Mouse (Mus musculus): ENCODE data around the gene Fbxw11. TPM values are rescaled to one million over a fixed set of nuclear protein-coding genes. Genes with fewer than 3 reads are reported as not detected.
"Not testable (repeated sequence)": the region's sequence is repeated elsewhere in the genome, so short reads cannot be mapped to it uniquely, and the experiment has no call there.

Fbxw11 gene
- polyA plus RNA-seq, 1 experiment from 2014 or later = 69.2 TPM

DNA sequence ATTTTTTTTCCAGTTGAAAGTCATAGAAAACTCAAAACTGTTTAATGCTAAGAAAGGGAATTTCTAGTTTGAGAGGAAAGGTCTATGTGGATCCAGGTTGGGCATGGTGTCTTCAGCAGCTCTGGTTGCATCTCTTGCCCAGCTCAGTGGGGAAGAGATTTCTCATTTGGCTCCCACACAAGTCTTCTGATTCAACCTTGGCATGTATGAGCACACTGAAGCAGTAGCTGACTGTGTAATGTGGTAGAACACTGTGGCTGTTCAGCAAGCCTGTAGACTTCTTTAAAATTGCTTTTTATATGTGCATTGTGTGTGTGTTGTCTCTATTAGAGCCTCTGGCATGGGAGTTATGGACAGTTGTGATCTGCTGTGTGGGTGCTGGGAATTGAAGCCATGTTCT lies 24.5 kb downstream of the Fbxw11 start:
- Histone ChIP-seq H3K36me3 (ENCODE audit: control insufficient read depth, insufficient read depth, low read length) (no peaks in the 10 kb centered on the region), H3K4me1 (replicated peaks; ENCODE audit: control insufficient read depth, insufficient read depth, low read length) (0 out of 2 replicates have a peak, but pooled peaks cover 3% of the 10 kb centered on the region), H3K27ac (ENCODE audit: low read depth) (no peak overlapping the region), H3K9me3 (ENCODE audit: control insufficient read depth, low read length) (no peaks in the 10 kb centered on the region), H3K4me2 (ENCODE audit: low read length) (no peak overlapping the region), H3K9ac (ENCODE audit: low read length) (no peak overlapping the region), H3K27me3 (replicated peaks; ENCODE audit: control insufficient read depth, insufficient read depth, low read length) (no peaks in the 10 kb centered on the region), H3K4me3 (ENCODE audit: low read depth, low read length) (no peak overlapping the region)
- no peak for ATAC-seq (replicated peaks; ENCODE audit: low FRiP score, low TSS enrichment, low read depth)
- no peak for DNase-seq (ENCODE audit: low spot score)

DNA sequence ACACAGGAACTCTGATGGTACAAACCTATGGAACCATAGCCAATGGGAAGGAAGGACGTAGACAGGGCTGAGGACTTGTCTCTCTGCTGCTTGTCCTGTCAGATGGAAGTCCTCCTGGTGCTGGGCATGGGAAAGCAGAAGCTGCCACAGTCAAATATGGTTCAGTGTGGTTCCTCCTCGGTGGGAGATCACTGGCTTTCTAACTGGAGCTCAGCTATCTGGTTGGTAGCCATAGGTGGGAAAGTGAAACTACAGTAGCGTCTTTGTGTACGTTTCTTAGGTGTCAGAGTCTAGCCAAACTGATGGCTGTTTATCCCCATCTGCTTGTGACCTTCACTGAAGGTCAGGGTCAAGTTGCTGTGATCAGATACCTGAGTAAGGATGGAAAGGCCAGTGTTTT lies 29.0 kb downstream of the Fbxw11 start:
- Histone ChIP-seq H3K9me3 (ENCODE audit: control insufficient read depth, low read length) (no peaks in the 10 kb centered on the region), H3K27me3 (replicated peaks; ENCODE audit: control insufficient read depth, insufficient read depth, low read length) (no peaks in the 10 kb centered on the region), H3K36me3 (ENCODE audit: control insufficient read depth, insufficient read depth, low read length) (no peaks in the 10 kb centered on the region), H3K4me2 (ENCODE audit: low read length) (no peak overlapping the region), H3K9ac (ENCODE audit: low read length) (no peak overlapping the region), H3K4me3 (ENCODE audit: low read depth, low read length) (no peak overlapping the region), H3K27ac (ENCODE audit: low read depth) (no peak overlapping the region), H3K4me1 (replicated peaks; ENCODE audit: control insufficient read depth, insufficient read depth, low read length) (no peaks in the 10 kb centered on the region; the same call in 1 of the 2 replicates)
- no peak for ATAC-seq (replicated peaks; ENCODE audit: low FRiP score, low TSS enrichment, low read depth)
- DNase-seq (ENCODE audit: low spot score) = no peak
- WGBS = 84% methylated on average over 4 of the region's 4 CpGs

DNA sequence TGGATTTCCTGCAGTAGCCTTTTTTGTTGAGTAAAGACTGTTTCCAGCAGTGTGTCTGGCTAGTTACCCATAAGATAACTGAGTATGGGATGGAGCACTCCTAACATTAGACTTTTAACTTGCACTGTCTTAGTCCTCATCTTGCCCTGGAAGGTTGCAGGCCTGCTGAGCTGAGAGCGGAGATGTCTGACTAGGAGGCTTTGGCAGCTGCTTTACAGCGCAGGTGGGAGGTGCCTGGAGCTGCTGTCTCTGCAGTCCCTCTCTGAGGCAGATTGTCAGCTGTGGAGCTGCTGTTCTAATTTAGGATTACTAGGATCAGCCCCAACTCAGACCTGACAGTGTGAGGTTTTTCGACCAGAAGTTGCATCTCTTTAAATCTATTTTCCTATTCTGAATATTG lies 34.3 kb downstream of the Fbxw11 start:
- Histone ChIP-seq H3K27ac (ENCODE audit: low read depth) (no peak overlapping the region), H3K4me1 (replicated peaks; ENCODE audit: control insufficient read depth, insufficient read depth, low read length) (peaks cover 20% of the 10 kb centered on the region), H3K27me3 (replicated peaks; ENCODE audit: control insufficient read depth, insufficient read depth, low read length) (no peaks in the 10 kb centered on the region), H3K4me2 (ENCODE audit: low read length) (no peak overlapping the region), H3K36me3 (ENCODE audit: control insufficient read depth, insufficient read depth, low read length) (no peaks in the 10 kb centered on the region), H3K9me3 (ENCODE audit: control insufficient read depth, low read length) (no peaks in the 10 kb centered on the region), H3K4me3 (ENCODE audit: low read depth, low read length) (no peak overlapping the region), H3K9ac (ENCODE audit: low read length) (no peak overlapping the region)
- ATAC-seq (replicated peaks; ENCODE audit: low FRiP score, low TSS enrichment, low read depth) (no peak), DNase-seq (ENCODE audit: low spot score) (no peak)
- 62% methylated on average over 3 of the region's 3 CpGs for WGBS

GRCm38 (mm10) chr11:32677811-32678210 lies 35.3 kb downstream of the Fbxw11 start:
- ATAC-seq (replicated peaks; ENCODE audit: low FRiP score, low TSS enrichment, low read depth) (no peak), DNase-seq (ENCODE audit: low spot score) (no peak)
- Histone ChIP-seq H3K27ac (ENCODE audit: low read depth) (no peak overlapping the region), H3K4me1 (replicated peaks; ENCODE audit: control insufficient read depth, insufficient read depth, low read length) (peaks cover 20% of the 10 kb centered on the region), H3K4me2 (ENCODE audit: low read length) (no peak overlapping the region), H3K9ac (ENCODE audit: low read length) (no peak overlapping the region), H3K36me3 (ENCODE audit: control insufficient read depth, insufficient read depth, low read length) (no peaks in the 10 kb centered on the region), H3K9me3 (ENCODE audit: control insufficient read depth, low read length) (no peaks in the 10 kb centered on the region), H3K4me3 (ENCODE audit: low read depth, low read length) (no peak overlapping the region), H3K27me3 (replicated peaks; ENCODE audit: control insufficient read depth, insufficient read depth, low read length) (no peaks in the 10 kb centered on the region)
- WGBS = 84% methylated on average over 1 of the region's 1 CpGs

DNA sequence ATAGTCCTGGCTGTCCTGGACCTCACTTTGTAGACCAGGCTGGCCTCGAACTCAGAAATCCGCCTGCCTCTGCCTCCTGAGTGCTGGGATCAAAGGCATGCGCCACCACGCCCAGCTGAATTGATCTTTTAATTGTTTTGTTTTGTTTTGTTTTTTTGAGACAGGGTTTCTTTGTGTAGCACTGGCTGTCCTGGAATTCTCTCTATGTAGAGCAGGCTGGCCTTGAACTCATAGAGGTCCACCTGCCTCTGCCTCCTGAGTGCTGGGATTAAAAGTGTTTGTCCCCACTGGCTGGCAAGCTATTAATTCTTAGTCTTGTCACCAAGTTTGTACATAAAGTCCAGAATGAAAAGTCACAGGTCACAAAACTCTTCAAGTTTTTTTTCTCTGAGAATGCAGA lies 36.6 kb downstream of the Fbxw11 start:
- not testable (repeated sequence) for H3K9me3 ChIP-seq (ENCODE audit: control insufficient read depth, low read length); DNase-seq (ENCODE audit: low spot score); H3K9ac ChIP-seq (ENCODE audit: low read length); H3K36me3 ChIP-seq (ENCODE audit: control insufficient read depth, insufficient read depth, low read length); ATAC-seq (replicated peaks; ENCODE audit: low FRiP score, low TSS enrichment, low read depth); H3K4me3 ChIP-seq (ENCODE audit: low read depth, low read length); H3K4me2 ChIP-seq (ENCODE audit: low read length); H3K27ac ChIP-seq (ENCODE audit: low read depth); H3K27me3 ChIP-seq (replicated peaks; ENCODE audit: control insufficient read depth, insufficient read depth, low read length)
- peaks cover 20% of the 10 kb centered on the region for H3K4me1 ChIP-seq (replicated peaks; ENCODE audit: control insufficient read depth, insufficient read depth, low read length)
- 92% methylated on average over 4 of the region's 4 CpGs for WGBS

DNA sequence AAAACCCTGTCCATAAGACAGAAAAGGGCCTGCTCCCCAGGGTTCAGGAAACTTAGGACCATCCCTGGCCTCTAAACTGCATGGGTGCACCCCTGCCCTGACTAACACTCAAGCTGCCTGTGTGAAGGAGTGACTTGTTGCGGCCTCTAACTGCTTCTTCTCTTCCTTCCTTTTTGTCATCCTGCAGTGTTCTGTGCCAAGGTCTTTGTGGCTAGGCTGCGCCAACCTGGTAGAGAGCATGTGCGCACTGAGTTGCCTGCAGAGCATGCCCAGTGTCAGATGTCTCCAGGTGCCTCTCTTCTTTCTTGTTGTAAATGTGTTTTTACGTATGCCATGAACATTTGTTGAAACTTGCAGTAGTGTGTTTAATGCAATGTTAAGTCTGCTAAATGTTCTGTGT lies 37.5 kb downstream of the Fbxw11 start:
- no peak for ATAC-seq (replicated peaks; ENCODE audit: low FRiP score, low TSS enrichment, low read depth)
- Histone ChIP-seq H3K4me1 (replicated peaks; ENCODE audit: control insufficient read depth, insufficient read depth, low read length) (peaks cover 23% of the 10 kb centered on the region), H3K27ac (ENCODE audit: low read depth) (no peak overlapping the region), H3K4me2 (ENCODE audit: low read length) (no peak overlapping the region), H3K27me3 (replicated peaks; ENCODE audit: control insufficient read depth, insufficient read depth, low read length) (no peaks in the 10 kb centered on the region), H3K9me3 (ENCODE audit: control insufficient read depth, low read length) (no peaks in the 10 kb centered on the region), H3K36me3 (ENCODE audit: control insufficient read depth, insufficient read depth, low read length) (no peaks in the 10 kb centered on the region), H3K9ac (ENCODE audit: low read length) (no peak overlapping the region), H3K4me3 (ENCODE audit: low read depth, low read length) (no peak overlapping the region)
- no peak for DNase-seq (ENCODE audit: low spot score)
- 52% methylated on average over 4 of the region's 4 CpGs for WGBS

DNA sequence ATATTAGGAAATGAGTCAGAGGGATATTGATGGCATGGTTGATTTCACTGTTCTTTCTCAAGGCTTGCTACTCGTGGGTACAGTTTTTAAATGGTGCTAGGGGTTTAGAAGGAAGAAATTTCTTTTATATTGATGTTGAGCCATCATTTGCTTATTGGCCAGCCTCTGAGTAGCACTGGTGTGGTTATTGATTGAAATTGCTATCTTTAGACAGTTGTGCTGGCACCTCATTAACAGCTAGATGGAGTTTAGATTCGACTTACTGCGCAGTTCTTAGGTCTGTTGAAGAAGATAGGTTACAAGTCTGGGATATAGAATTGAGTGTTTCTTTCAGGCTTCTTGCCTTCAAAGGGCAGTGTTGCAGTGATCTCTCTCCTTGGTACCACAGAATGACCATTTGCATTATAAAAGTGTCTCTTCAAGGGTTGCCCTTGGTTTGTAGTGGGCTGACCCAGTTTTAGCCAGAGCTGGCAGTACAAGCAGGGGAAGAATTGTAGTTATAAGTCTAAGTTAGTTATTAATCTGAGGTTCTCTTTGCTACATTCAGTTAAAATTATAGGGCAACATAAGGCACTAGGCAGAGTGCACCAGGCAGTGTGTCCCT lies 38.8 kb downstream of the Fbxw11 start:
- H3K4me2 ChIP-seq (ENCODE audit: low read length) = no peak overlapping the region
- H3K9me3 ChIP-seq (ENCODE audit: control insufficient read depth, low read length) = no peaks in the 10 kb centered on the region
- no peaks in the 10 kb centered on the region for H3K27me3 ChIP-seq (replicated peaks; ENCODE audit: control insufficient read depth, insufficient read depth, low read length)
- H3K27ac ChIP-seq (ENCODE audit: low read depth) = no peak overlapping the region
- DNase-seq (ENCODE audit: low spot score) = no peak
- H3K4me3 ChIP-seq (ENCODE audit: low read depth, low read length) = no peak overlapping the region
- H3K4me1 ChIP-seq (replicated peaks; ENCODE audit: control insufficient read depth, insufficient read depth, low read length) = peaks cover 23% of the 10 kb centered on the region
- H3K36me3 ChIP-seq (ENCODE audit: control insufficient read depth, insufficient read depth, low read length) = no peaks in the 10 kb centered on the region
- H3K9ac ChIP-seq (ENCODE audit: low read length) = no peak overlapping the region
- WGBS = 61% methylated on average over 3 of the region's 3 CpGs
- no peak for ATAC-seq (replicated peaks; ENCODE audit: low FRiP score, low TSS enrichment, low read depth)

- 71% methylated on average over 5 of the region's 5 CpGs for WGBS
- Histone ChIP-seq H3K27me3 (replicated peaks; ENCODE audit: control insufficient read depth, insufficient read depth, low read length) (no peaks in the 10 kb centered on the region), H3K4me1 (replicated peaks; ENCODE audit: control insufficient read depth, insufficient read depth, low read length) (peaks cover 23% of the 10 kb centered on the region), H3K9me3 (ENCODE audit: control insufficient read depth, low read length) (no peaks in the 10 kb centered on the region), H3K4me2 (ENCODE audit: low read length) (no peak overlapping the region), H3K4me3 (ENCODE audit: low read depth, low read length) (no peak overlapping the region), H3K27ac (ENCODE audit: low read depth) (no peak overlapping the region), H3K36me3 (ENCODE audit: control insufficient read depth, insufficient read depth, low read length) (no peaks in the 10 kb centered on the region), H3K9ac (ENCODE audit: low read length) (no peak overlapping the region)
- no peak for DNase-seq (ENCODE audit: low spot score)
- ATAC-seq (replicated peaks; ENCODE audit: low FRiP score, low TSS enrichment, low read depth) = no peak
Observed at GRCm38 (mm10) chr11:32682335-32683102, 40.0 kb downstream of the Fbxw11 start.

All from intestine, embryonic 14.5 days (tissue).